Mouse (Mus musculus): ENCODE results near the gene Pclo. TPM values are rescaled to one million over a fixed set of nuclear protein-coding genes. Genes with fewer than 3 reads are reported as not detected.
"Not testable (repeated sequence)": the region's sequence is repeated elsewhere in the genome, so short reads cannot be mapped to it uniquely, and the experiment has no call there.

Gene Pclo
- polyA plus RNA-seq (2011; ENCODE audit: insufficient read depth, insufficient read length, low replicate concordance, missing spikeins): not detected in 2 replicates

- WGBS: 2% methylated on average over 81 of the region's 89 CpGs
- TF ChIP-seq POLR2A (IDR thresholded peaks at IDR 0.05; ENCODE audit: borderline replicate concordance, control insufficient read depth, low read depth, low read length): no peak
- no peak within 1 kb of the TSS for H3K4me3 ChIP-seq (replicated peaks; ENCODE audit: control insufficient read depth, low read depth, low read length)
Observed at GRCm38 (mm10) chr5:14514631-14515523, at the start of gene Pclo. Gene Pclo (plus strand): TSS chr5:14514918.

GRCm38 (mm10) chr5:14494431-14494830 is 20.3 kb upstream of the Pclo start:
- H3K4me1 ChIP-seq (ENCODE audit: control insufficient read depth, insufficient read depth, low read length); H3K27ac ChIP-seq (ENCODE audit: control insufficient read depth, insufficient read depth, low read depth, low read length, poor library complexity); H3K4me3 ChIP-seq (replicated peaks; ENCODE audit: control insufficient read depth, low read depth, low read length): not testable (repeated sequence)
- WGBS: 51% methylated on average over 2 of the region's 2 CpGs

More at GRCm38 (mm10) chr5:14514631-14515523, at the start of gene Pclo:
- Histone ChIP-seq H3K4me1 (ENCODE audit: control insufficient read depth, insufficient read depth, low read length) (no peaks in the 10 kb centered on the region), H3K27ac (ENCODE audit: control insufficient read depth, insufficient read depth, low read depth, low read length, poor library complexity) (no peak within 1 kb of the TSS)

- no peaks in the 10 kb centered on the region for H3K4me1 ChIP-seq (ENCODE audit: control insufficient read depth, insufficient read depth, low read length)
- H3K4me3 ChIP-seq (replicated peaks; ENCODE audit: control insufficient read depth, low read depth, low read length): no peak overlapping the region
- H3K27ac ChIP-seq (ENCODE audit: control insufficient read depth, insufficient read depth, low read depth, low read length, poor library complexity): no peak overlapping the region
- 47% methylated on average over 1 of the region's 1 CpGs for WGBS
- TF ChIP-seq CTCF (IDR thresholded peaks at IDR 0.05; ENCODE audit: control insufficient read depth, insufficient read depth, low read length): no peak
- no peak for TF ChIP-seq POLR2A (IDR thresholded peaks at IDR 0.05; ENCODE audit: borderline replicate concordance, control insufficient read depth, low read depth, low read length)
Observed at GRCm38 (mm10) chr5:14508522-14508921, 6.2 kb upstream of the Pclo start.

- TF ChIP-seq CTCF (IDR thresholded peaks at IDR 0.05; ENCODE audit: control insufficient read depth, insufficient read depth, low read length) (no peak), POLR2A (IDR thresholded peaks at IDR 0.05; ENCODE audit: borderline replicate concordance, control insufficient read depth, low read depth, low read length) (no peak)
- H3K27ac ChIP-seq (ENCODE audit: control insufficient read depth, insufficient read depth, low read depth, low read length, poor library complexity): no peak overlapping the region
- H3K4me1 ChIP-seq (ENCODE audit: control insufficient read depth, insufficient read depth, low read length): no peaks in the 10 kb centered on the region
- WGBS: 74% methylated on average over 1 of the region's 1 CpGs
- H3K4me3 ChIP-seq (replicated peaks; ENCODE audit: control insufficient read depth, low read depth, low read length): no peak overlapping the region
Observed at GRCm38 (mm10) chr5:14509621-14510020, 5.1 kb upstream of the Pclo start.

GRCm38 (mm10) chr5:14518131-14518832 is 3.6 kb downstream of the Pclo start:
- H3K4me3 ChIP-seq (replicated peaks; ENCODE audit: control insufficient read depth, low read depth, low read length): no peak overlapping the region
- H3K4me1 ChIP-seq (ENCODE audit: control insufficient read depth, insufficient read depth, low read length): no peaks in the 10 kb centered on the region
- TF ChIP-seq CTCF (IDR thresholded peaks at IDR 0.05; ENCODE audit: control insufficient read depth, insufficient read depth, low read length) (no peak), POLR2A (IDR thresholded peaks at IDR 0.05; ENCODE audit: borderline replicate concordance, control insufficient read depth, low read depth, low read length) (no peak)
- H3K27ac ChIP-seq (ENCODE audit: control insufficient read depth, insufficient read depth, low read depth, low read length, poor library complexity): no peak overlapping the region
- WGBS: 69% methylated on average over 4 of the region's 4 CpGs

- 60% methylated on average over 4 of the region's 4 CpGs for WGBS
- Histone ChIP-seq H3K27ac (ENCODE audit: control insufficient read depth, insufficient read depth, low read depth, low read length, poor library complexity) (no peak overlapping the region), H3K4me1 (ENCODE audit: control insufficient read depth, insufficient read depth, low read length) (no peaks in the 10 kb centered on the region), H3K4me3 (replicated peaks; ENCODE audit: control insufficient read depth, low read depth, low read length) (no peak overlapping the region)
- TF ChIP-seq CTCF (IDR thresholded peaks at IDR 0.05; ENCODE audit: control insufficient read depth, insufficient read depth, low read length) (no peak), POLR2A (IDR thresholded peaks at IDR 0.05; ENCODE audit: borderline replicate concordance, control insufficient read depth, low read depth, low read length) (no peak)
Observed at GRCm38 (mm10) chr5:14522006-14522405, 7.3 kb downstream of the Pclo start.

GRCm38 (mm10) chr5:14526038-14526437 is 11.3 kb downstream of the Pclo start:
- H3K4me3 ChIP-seq (replicated peaks; ENCODE audit: control insufficient read depth, low read depth, low read length): no peak overlapping the region
- H3K4me1 ChIP-seq (ENCODE audit: control insufficient read depth, insufficient read depth, low read length): no peaks in the 10 kb centered on the region
- no peak for TF ChIP-seq CTCF (IDR thresholded peaks at IDR 0.05; ENCODE audit: control insufficient read depth, insufficient read depth, low read length)
- TF ChIP-seq POLR2A (IDR thresholded peaks at IDR 0.05; ENCODE audit: borderline replicate concordance, control insufficient read depth, low read depth, low read length): no peak
- H3K27ac ChIP-seq (ENCODE audit: control insufficient read depth, insufficient read depth, low read depth, low read length, poor library complexity): no peak overlapping the region

- Histone ChIP-seq H3K4me3 (replicated peaks; ENCODE audit: control insufficient read depth, low read depth, low read length) (no peak overlapping the region), H3K4me1 (ENCODE audit: control insufficient read depth, insufficient read depth, low read length) (no peaks in the 10 kb centered on the region), H3K27ac (ENCODE audit: control insufficient read depth, insufficient read depth, low read depth, low read length, poor library complexity) (no peak overlapping the region)
- TF ChIP-seq POLR2A (IDR thresholded peaks at IDR 0.05; ENCODE audit: borderline replicate concordance, control insufficient read depth, low read depth, low read length) (no peak), CTCF (IDR thresholded peaks at IDR 0.05; ENCODE audit: control insufficient read depth, insufficient read depth, low read length) (no peak)
- WGBS: 61% methylated on average over 1 of the region's 1 CpGs
Observed at GRCm38 (mm10) chr5:14527796-14528195, 13.1 kb downstream of the Pclo start.

Data from bone marrow, adult 2 months (tissue).